Mouse (Mus musculus) liver, embryonic 12.5 days (tissue): Measurements from ENCODE around the gene Rp9. TPM values are rescaled to one million over a fixed set of nuclear protein-coding genes. Genes with fewer than 3 reads are reported as not detected.

Experiments used
- ATAC-seq: fragments of 200-750 bp; cut with Nextera tagmentation; 2 replicates; pipeline ENCODE4 v1.8.0; 2017; ENCODE audit warnings: moderate number of reproducible peaks, mild to moderate bottlenecking, moderate library complexity
- H3K27ac ChIP-seq: fragments of 300-500 bp; sonication (generic); 2 replicates; pipeline ENCODE4 v1.5.1; 2016; ENCODE audit warnings: mild to moderate bottlenecking
- H3K27me3 ChIP-seq: fragments of 300-500 bp; sonication (generic); replicated peaks from 2 replicates; pipeline ENCODE4 v1.6.1; 2016; ENCODE audit warnings: mild to moderate bottlenecking, moderate library complexity
- H3K36me3 ChIP-seq: fragments of 300-500 bp; sonication (generic); 2 replicates; pipeline ENCODE4 v1.6.1; 2016; ENCODE audit warnings: mild to moderate bottlenecking, moderate library complexity
- H3K4me1 ChIP-seq: fragments of 300-500 bp; sonication (generic); 2 replicates; pipeline ENCODE4 v1.6.1; 2016
- H3K4me2 ChIP-seq: fragments of 300-500 bp; sonication (generic); 2 replicates; pipeline ENCODE4 v1.6.1; 2016; ENCODE audit warnings: mild to moderate bottlenecking, moderate library complexity
- H3K4me3 ChIP-seq: fragments of 300-500 bp; sonication (generic); 2 replicates; pipeline ENCODE4 v1.5.1; 2016; ENCODE audit warnings: mild to moderate bottlenecking, moderate library complexity
- H3K9ac ChIP-seq: fragments of 300-500 bp; sonication (generic); 2 replicates; pipeline ENCODE4 v1.6.1; 2016; ENCODE audit warnings: mild to moderate bottlenecking, moderate library complexity
- H3K9me3 ChIP-seq: fragments of 300-500 bp; sonication (generic); replicated peaks from 2 replicates; pipeline ENCODE4 v1.6.1; 2016; ENCODE audit warnings: mild to moderate bottlenecking, moderate library complexity
- WGBS: fragments of 180-500 bp; shearing (Covaris S2); methylation state at CpG from one replicate; pipeline ENCODE4 v1.1.7; 2016; ENCODE audit not compliant: insufficient replicate concordance; 5-methylcytosine and 5-hydroxymethylcytosine counted together
- polyA plus RNA-seq: library from polyadenylated mRNA; unstranded; fragments of >200 nt; fragmentation: Nextera tagmentation; extraction: Ambion mirVana; gene quantifications from 2 replicates; pipeline ENCODE4 v1.2.1, GENCODE M21; 2016

Gene Rp9
- polyA plus RNA-seq, 1 experiment from 2014 or later: 55.7 TPM

- no peak overlapping the region for H3K4me2 ChIP-seq
- no peaks in the 10 kb centered on the region for H3K36me3 ChIP-seq
- no peak for ATAC-seq
- no peaks in the 10 kb centered on the region for H3K9me3 ChIP-seq
- no peaks in the 10 kb centered on the region for H3K27me3 ChIP-seq
- H3K4me1 ChIP-seq: 0 out of 2 replicates have a peak, but pooled peaks cover 5% of the 10 kb centered on the region
- no peak overlapping the region for H3K4me3 ChIP-seq
- no peak overlapping the region for H3K9ac ChIP-seq
- no peak overlapping the region for H3K27ac ChIP-seq
- WGBS: 62% methylated on average over 12 of the region's 12 CpGs
These were observed 15.2 kb upstream of the Rp9 start for GRCm38 (mm10) chr9:22484562-22485308.

- Histone ChIP-seq H3K4me1 (0 out of 2 replicates have a peak, but pooled peaks cover 5% of the 10 kb centered on the region), H3K9ac (no peak overlapping the region), H3K27ac (no peak overlapping the region), H3K9me3 (no peaks in the 10 kb centered on the region), H3K36me3 (no peaks in the 10 kb centered on the region), H3K4me2 (no peak overlapping the region), H3K27me3 (no peaks in the 10 kb centered on the region), H3K4me3 (no peak overlapping the region)
- WGBS: 79% methylated on average over 8 of the region's 8 CpGs
- ATAC-seq: no peak
These were observed 14.5 kb upstream of the Rp9 start for GRCm38 (mm10) chr9:22483866-22484561.

- ATAC-seq: no peak
- Histone ChIP-seq H3K27ac (no peak overlapping the region), H3K4me3 (no peak overlapping the region), H3K4me2 (no peak overlapping the region), H3K4me1 (peaks cover 10% of the 10 kb centered on the region), H3K9ac (no peak overlapping the region), H3K9me3 (no peaks in the 10 kb centered on the region), H3K36me3 (no peaks in the 10 kb centered on the region), H3K27me3 (no peaks in the 10 kb centered on the region)
- WGBS: 88% methylated on average over 8 of the region's 8 CpGs
These were observed 9.4 kb upstream of the Rp9 start for GRCm38 (mm10) chr9:22478946-22479345.

- Histone ChIP-seq H3K4me1 (peaks cover 10% of the 10 kb centered on the region), H3K4me3 (peak overlapping the region; percentile 68), H3K9ac (peak overlapping the region; percentile 75), H3K4me2 (peak overlapping the region; percentile 88), H3K27me3 (no peaks in the 10 kb centered on the region), H3K27ac (peak overlapping the region; percentile 79), H3K9me3 (no peaks in the 10 kb centered on the region), H3K36me3 (no peaks in the 10 kb centered on the region)
- no peak for ATAC-seq
- WGBS: 5% methylated on average over 10 of the region's 10 CpGs
These were observed 6.7 kb upstream of the Rp9 start for GRCm38 (mm10) chr9:22476265-22476664.

- H3K9me3 ChIP-seq: no peaks in the 10 kb centered on the region
- H3K4me1 ChIP-seq: peaks cover 10% of the 10 kb centered on the region
- peak within 1 kb of the TSS; percentile 88 for H3K4me2 ChIP-seq
- H3K4me3 ChIP-seq: peak within 1 kb of the TSS; percentile 68
- peak within 1 kb of the TSS; percentile 79 for H3K27ac ChIP-seq
- no peaks in the 10 kb centered on the region for H3K27me3 ChIP-seq
- ATAC-seq: peak; percentile 100
- 1% methylated on average over 25 of the region's 25 CpGs for WGBS
- H3K36me3 ChIP-seq: no peaks in the 10 kb centered on the region
- H3K9ac ChIP-seq: peak within 1 kb of the TSS; percentile 75
These were observed 5.9 kb upstream of the Rp9 start, which contains the start of gene Bbs9 for GRCm38 (mm10) chr9:22475424-22475868. TSS of gene Bbs9 (plus strand) at chr9:22475715.

- H3K9ac ChIP-seq: no peak overlapping the region
- H3K4me2 ChIP-seq: peak overlapping the region; percentile 99
- H3K4me1 ChIP-seq: peaks cover 17% of the 10 kb centered on the region
- WGBS: 45% methylated on average over 8 of the region's 8 CpGs
- peaks cover 21% of the 10 kb centered on the region for H3K36me3 ChIP-seq
- ATAC-seq: no peak
- no peaks in the 10 kb centered on the region for H3K9me3 ChIP-seq
- no peak overlapping the region for H3K27ac ChIP-seq
- H3K27me3 ChIP-seq: no peaks in the 10 kb centered on the region
- 0 out of 2 replicates have a peak overlapping the region, but pooled peaks have one; percentile 82 for H3K4me3 ChIP-seq
These were observed 664 bp downstream of the Rp9 start for GRCm38 (mm10) chr9:22468899-22469259.

- 2% methylated on average over 38 of the region's 43 CpGs for WGBS
- Histone ChIP-seq H3K9ac (peak overlapping the region; percentile 91), H3K36me3 (peaks cover 24% of the 10 kb centered on the region), H3K9me3 (no peaks in the 10 kb centered on the region), H3K4me1 (peaks cover 17% of the 10 kb centered on the region), H3K4me2 (peak overlapping the region; percentile 99), H3K27me3 (no peaks in the 10 kb centered on the region), H3K4me3 (peak overlapping the region; percentile 82), H3K27ac (peak overlapping the region; percentile 84)
- peak; percentile 87 for ATAC-seq
These were observed 1.2 kb downstream of the Rp9 start for GRCm38 (mm10) chr9:22468170-22468898.

GRCm38 (mm10) chr9:22467371-22468169 is 2.0 kb downstream of the Rp9 start:
- Histone ChIP-seq H3K9ac (peak overlapping the region; percentile 91), H3K9me3 (no peaks in the 10 kb centered on the region), H3K27ac (peak overlapping the region; percentile 84), H3K4me2 (peak overlapping the region; percentile 99), H3K4me1 (peaks cover 17% of the 10 kb centered on the region), H3K4me3 (peak overlapping the region; percentile 82), H3K36me3 (peaks cover 28% of the 10 kb centered on the region), H3K27me3 (no peaks in the 10 kb centered on the region)
- WGBS: under 1% methylated on average over 71 of the region's 73 CpGs
- ATAC-seq: peak; percentile 73

GRCm38 (mm10) chr9:22466212-22466611 is 3.3 kb downstream of the Rp9 start:
- H3K27ac ChIP-seq: no peak overlapping the region
- WGBS: 85% methylated on average over 5 of the region's 5 CpGs

GRCm38 (mm10) chr9:22461946-22462345 is 7.6 kb downstream of the Rp9 start:
- Histone ChIP-seq H3K9me3 (no peaks in the 10 kb centered on the region), H3K4me1 (peaks cover 5% of the 10 kb centered on the region; the same call in 1 of the 2 replicates), H3K36me3 (peaks cover 74% of the 10 kb centered on the region), H3K27me3 (no peaks in the 10 kb centered on the region), H3K4me3 (no peak overlapping the region), H3K27ac (no peak overlapping the region), H3K9ac (no peak overlapping the region), H3K4me2 (no peak overlapping the region)
- no peak for ATAC-seq
- 88% methylated on average over 3 of the region's 3 CpGs for WGBS

More at GRCm38 (mm10) chr9:22466212-22466611, 3.3 kb downstream of the Rp9 start:
- H3K27me3 ChIP-seq: no peaks in the 10 kb centered on the region
- H3K4me1 ChIP-seq: peaks cover 17% of the 10 kb centered on the region
- no peak overlapping the region for H3K9ac ChIP-seq
- 0 out of 2 replicates have a peak overlapping the region, but pooled peaks have one; percentile 1 for H3K4me2 ChIP-seq
- H3K4me3 ChIP-seq: no peak overlapping the region
- peaks cover 41% of the 10 kb centered on the region for H3K36me3 ChIP-seq
- no peaks in the 10 kb centered on the region for H3K9me3 ChIP-seq
- no peak for ATAC-seq

GRCm38 (mm10) chr9:22457142-22457835 is 12.3 kb downstream of the Rp9 start:
- Histone ChIP-seq H3K36me3 (peaks cover 90% of the 10 kb centered on the region), H3K27me3 (no peaks in the 10 kb centered on the region), H3K9ac (no peak overlapping the region), H3K4me2 (no peak overlapping the region), H3K4me3 (no peak overlapping the region), H3K9me3 (no peaks in the 10 kb centered on the region), H3K27ac (no peak overlapping the region), H3K4me1 (peaks cover 25% of the 10 kb centered on the region)
- no peak for ATAC-seq
- WGBS: 82% methylated on average over 11 of the region's 11 CpGs
